Mouse (Mus musculus): Measurements from ENCODE around the gene Tsc1.

Tsc1 gene

DNA sequence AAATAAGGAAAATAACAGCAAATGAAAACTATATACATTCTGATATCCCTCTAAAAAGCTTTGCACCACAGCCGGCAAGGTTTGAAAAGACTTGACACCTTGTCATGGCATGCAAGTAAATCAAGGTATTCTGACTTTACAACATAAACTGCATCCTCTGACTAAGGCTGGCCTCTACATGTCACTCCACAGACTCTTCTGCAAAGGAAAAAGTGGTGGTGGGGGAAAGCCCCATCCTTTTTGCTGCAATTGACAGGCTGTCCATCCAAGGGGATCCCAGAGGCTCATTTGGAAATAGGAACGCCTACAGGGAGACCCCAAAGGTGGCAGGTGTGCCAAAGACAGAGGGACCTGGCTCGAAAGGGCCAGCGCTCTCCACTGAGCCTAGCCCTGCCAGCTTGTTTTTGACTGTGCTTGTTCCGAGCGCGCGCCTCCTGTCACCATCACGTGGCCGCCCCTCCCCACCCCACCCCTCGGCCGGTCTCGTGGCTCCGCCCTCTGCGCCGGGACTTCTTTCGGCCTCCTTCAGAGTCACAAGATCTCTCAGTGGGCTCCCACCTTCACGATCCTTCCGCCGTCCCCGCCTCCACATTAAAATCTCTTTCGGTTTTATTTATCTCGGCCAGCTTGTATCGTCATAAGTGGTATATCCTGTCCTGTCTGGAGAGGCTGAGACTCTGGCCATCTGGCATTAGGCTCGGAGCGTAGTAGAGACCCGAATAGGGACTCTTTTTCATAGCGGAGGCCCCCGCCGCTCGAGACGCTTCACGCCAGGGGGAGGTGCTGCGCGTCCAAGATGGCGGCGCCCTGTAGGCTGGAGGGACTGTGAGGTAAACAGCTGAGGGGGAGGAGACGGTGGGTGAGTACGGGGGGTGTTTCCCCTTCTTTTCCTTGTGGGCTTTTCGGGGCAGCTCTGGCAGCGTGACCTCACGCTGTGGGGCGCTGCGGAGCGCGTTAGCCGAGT, at the start of gene Tsc1:
Gene Tsc1 (plus strand): TSS at position 768 of the 964 bp plus-strand sequence.
- peak; percentile 99 for DNase-seq (ENCODE audit: low read depth, low spot score)

GRCm38 (mm10) chr2:28591479-28591878, 49.5 kb upstream of the Tsc1 start:
- DNase-seq (ENCODE audit: low read depth, low spot score) = no peak

GRCm38 (mm10) chr2:28592809-28593208, 48.2 kb upstream of the Tsc1 start:
- peak; percentile 66 for DNase-seq (ENCODE audit: low read depth, low spot score)

- DNase-seq (ENCODE audit: low read depth, low spot score) = no peak
Measured at GRCm38 (mm10) chr2:28596021-28596420, 45.0 kb upstream of the Tsc1 start.

DNA sequence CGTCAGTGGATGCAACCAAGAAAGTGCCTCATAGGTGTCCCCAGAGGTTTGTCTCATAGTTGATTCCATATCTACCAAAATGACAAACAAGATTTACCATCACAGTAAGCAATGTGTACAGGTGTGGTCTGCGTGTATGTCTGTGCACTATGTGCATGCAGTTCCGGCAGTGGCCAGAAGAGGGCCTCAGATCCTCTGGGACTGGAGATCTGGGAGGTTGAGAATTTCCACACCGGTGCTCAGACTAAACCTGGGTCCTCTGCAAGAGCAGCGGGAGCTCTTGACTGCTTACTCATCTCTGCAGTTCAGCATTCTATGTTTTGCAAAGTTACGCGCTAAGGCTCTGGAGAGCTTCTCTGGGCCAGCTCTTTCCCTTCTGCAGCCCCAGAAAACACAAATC, 44.0 kb upstream of the Tsc1 start:
- no peak for DNase-seq (ENCODE audit: low read depth, low spot score)

GRCm38 (mm10) chr2:28597733-28598547, 43.1 kb upstream of the Tsc1 start:
- no peak for DNase-seq (ENCODE audit: low read depth, low spot score)

DNA sequence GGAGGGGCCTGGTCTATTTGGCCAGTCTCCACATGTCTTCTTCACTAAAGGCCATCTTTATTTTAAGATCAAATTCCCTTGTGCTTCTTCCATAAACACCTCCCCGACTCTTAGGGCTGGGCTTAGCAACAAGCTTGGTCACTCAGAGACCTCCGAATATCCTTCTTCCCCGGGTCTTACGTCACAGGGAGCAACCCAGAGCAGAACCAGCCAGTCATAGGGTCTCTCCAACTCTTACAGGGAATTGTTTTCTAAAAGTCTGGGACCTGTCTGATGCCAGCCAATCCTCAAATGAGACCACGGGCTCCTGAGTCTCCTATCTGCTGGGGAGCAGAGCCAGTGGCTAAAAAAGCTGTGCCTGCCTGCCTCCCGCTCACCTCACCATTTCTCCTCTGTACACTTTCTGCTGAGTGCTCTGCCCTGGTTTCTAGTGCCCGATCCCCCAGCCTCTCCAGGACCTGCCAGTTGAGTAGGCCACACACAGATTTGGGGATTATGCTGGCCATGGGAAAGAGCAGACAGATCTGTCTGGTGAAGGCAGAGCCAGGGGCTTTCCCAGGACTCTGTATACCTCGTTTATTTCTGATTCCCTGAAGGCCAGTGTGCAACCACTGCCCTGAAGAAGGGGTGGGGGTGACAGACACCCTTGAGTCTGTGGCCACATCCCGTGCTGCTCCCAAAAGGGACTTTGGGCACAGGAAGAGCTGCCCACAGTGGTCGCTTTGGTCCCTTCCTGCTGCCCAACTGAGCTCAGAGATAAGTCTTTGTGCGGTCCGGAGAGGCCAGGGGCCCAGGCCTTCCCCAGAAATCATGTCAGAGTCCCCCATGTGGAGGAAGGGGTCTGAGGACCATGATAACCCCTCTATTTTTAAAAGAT, 42.1 kb upstream of the Tsc1 start:
- DNase-seq (ENCODE audit: low read depth, low spot score) = no peak

- no peak for DNase-seq (ENCODE audit: low read depth, low spot score)
Measured at GRCm38 (mm10) chr2:28599569-28599900, 41.5 kb upstream of the Tsc1 start.

DNA sequence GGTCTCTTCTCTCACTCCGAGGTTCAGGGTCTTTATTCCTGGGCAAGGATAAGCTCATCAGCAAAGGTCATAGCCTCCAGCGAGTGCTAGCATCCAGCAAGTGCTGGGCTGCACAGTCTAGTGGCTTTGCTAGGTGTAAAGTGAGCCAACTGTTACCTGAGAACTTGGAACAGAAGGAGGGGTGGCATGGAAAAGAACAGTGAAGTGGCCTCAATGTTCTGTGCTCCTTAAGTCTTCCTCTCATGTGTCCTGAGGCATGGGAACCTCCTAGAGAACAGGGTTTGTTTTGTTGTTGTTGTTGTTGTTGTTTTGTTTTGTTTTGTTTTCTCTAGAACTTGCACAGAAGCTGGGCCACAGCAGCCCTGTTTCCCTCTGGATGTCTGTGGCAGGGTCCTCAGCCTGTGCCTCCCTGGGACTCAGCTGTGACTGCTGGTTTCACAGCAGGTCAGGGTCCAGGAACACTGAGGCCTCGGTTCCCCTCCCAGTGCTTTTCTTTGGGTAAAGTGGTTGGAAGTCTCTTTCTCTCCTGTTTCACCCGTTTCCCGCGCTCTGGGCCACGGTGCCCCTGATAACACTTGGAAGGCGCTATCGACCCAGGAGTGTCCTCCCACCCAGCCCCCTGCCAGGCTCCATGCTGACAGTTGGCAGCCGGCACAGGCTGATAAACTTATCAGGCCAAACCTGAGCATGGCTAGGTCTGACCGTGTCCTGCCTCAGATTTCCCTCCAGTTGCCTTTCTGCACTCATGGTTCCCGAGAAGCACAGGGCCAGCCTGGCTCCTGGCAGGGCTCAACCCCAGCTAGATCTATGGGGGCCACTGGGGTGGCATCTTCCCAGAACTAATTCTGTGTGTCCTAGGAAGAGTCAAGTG, 39.1 kb upstream of the Tsc1 start:
- no peak for DNase-seq (ENCODE audit: low read depth, low spot score)

- no peak for DNase-seq (ENCODE audit: low read depth, low spot score)
Measured at GRCm38 (mm10) chr2:28603542-28603941, 37.5 kb upstream of the Tsc1 start.

- DNase-seq (ENCODE audit: low read depth, low spot score) = no peak
Measured at GRCm38 (mm10) chr2:28605789-28606541, 35.1 kb upstream of the Tsc1 start.

DNA sequence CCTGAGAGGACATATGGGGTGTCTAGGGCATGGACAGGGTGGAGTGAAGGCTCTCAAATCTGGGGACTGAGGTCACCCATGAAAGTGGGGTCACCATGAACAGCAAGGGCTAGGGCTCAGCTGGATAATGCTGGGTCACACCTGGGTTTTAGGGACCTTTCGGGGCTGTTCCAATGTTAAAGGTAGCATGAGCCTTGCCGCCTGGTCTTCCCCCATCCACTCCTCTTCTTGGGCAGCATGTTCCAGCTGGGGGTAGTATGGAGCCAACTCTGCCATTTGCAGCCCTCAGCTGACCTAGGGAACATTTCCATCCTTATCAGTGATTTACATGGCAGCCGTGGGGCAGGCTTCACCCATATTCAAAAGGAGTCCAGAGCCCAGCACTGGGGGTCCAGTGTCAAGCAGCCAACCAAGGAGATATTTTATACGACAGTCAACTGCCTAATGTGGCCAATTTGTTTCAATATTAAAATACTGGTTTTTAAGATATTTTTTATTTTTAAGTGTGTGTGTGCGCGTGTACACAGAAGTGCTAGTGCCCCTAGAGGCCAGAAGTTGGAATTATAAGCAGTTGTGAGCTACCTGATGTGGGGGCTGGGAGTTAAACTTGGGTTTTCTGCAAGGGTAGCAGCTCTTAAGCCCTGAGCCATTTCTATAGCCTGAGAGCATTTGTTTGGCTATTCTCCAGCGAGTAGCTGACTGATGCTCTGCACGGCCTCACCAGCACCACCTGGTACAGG, 34.3 kb upstream of the Tsc1 start:
- DNase-seq (ENCODE audit: low read depth, low spot score) = peak; percentile 30

DNA sequence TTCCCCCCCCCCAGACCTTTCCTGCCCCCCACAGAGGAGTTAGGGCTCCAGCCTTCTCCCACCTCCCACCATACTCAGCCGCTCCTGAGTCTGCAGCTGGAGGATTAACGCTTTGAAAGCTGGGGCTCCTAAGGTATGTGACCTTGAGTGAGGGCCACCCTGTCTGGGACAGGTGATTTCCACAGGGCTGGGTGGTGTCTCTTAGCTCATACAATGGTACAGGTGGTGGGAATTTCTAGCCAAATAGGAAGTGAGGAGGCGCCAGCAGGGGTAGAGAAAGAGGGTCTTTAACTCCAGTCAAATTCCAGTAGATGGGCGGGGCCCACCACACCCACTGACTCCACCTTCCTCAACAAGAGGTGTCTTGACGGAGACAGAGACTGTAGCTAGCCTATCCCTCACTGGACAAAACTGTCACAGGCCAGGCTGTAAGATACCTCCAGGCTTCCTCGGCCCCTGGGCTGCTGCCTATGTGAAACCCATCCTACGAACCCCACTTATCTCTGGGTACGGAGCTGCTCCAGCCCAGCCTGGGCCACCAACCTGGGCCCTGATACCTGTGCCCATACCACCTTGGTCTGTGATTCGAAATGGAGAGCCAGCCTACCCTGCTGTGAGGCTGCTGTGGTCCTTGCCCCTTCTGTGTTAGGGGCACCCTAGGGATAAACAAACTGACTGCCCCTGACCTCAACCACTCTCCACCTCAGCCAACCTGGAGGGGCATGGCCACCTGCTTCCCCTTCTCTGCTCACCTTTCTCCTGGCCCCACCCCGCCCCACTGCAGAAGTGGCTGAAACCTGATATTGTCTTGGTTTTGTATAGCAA, 33.5 kb upstream of the Tsc1 start:
- no peak for DNase-seq (ENCODE audit: low read depth, low spot score)

GRCm38 (mm10) chr2:28609851-28610250, 31.2 kb upstream of the Tsc1 start:
- no peak for DNase-seq (ENCODE audit: low read depth, low spot score)

- peak; percentile 4 for DNase-seq (ENCODE audit: low read depth, low spot score)
Measured at GRCm38 (mm10) chr2:28610716-28611406, 30.2 kb upstream of the Tsc1 start.

- DNase-seq (ENCODE audit: low read depth, low spot score) = no peak
Measured at GRCm38 (mm10) chr2:28611407-28611787, 29.6 kb upstream of the Tsc1 start.

- DNase-seq (ENCODE audit: low read depth, low spot score) = no peak
Measured at GRCm38 (mm10) chr2:28612436-28613063, 28.5 kb upstream of the Tsc1 start.

All from brain, adult 2 months (tissue).